Mouse (Mus musculus): ENCODE results near the gene Foxa2.

DNA sequence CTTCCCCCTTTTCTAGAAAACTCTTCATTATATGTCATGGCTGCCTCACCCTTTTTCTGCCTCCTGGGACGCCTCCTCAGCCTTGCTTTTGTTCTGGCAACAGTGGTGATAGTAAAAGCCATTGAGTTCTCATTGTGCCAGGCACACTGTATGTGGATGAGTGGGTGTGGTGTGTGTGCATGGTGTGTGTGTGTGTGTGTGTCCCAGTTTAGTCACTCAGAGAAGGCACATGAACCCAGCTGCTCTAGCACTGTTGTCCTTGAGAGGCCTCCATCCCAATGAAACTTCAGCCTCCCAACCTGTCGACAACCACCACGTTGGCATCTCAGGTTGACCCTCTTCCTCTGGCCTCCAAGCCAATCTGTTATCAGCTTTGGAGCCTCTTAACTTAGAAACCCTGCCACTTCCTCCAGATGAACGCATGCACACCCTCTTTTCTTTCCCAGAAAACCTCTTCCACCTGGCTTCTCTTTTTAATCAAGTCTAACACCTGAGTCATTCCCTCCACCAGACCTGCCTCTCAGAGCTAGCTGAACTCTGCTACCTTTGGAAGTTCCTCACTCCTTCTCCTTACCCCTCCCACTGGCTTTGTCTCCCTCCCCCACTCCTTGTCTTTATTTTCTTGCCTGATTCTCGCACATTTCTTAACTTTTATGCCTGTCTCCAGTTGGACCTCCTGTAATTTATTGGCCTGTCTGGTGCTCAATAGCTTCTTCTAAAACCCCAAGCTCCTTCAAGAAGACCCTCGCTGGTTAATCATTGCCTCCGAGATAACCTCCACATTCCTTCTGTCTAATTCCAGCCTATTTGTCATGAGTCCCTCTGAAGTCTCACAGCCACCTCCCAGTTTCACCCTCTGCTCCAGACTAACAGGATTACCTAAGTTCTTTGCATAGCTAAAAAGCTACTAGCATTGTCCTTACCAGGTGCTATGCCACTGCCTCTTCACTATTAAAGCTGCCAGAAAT is 41.9 kb downstream of the Foxa2 start:
- no peak for TF ChIP-seq CTCF (IDR thresholded peaks at IDR 0.05; ENCODE audit: extremely low read depth, insufficient read length, insufficient replicate concordance, low read depth, low read length)
- TF ChIP-seq POLR2A (IDR thresholded peaks at IDR 0.05; ENCODE audit: low read depth, low read length): no peak

Measured in small intestine, adult 2 months (tissue).